Mouse (Mus musculus): ENCODE data around the gene Zhx3. TPM values are rescaled to one million over a fixed set of nuclear protein-coding genes. Genes with fewer than 3 reads are reported as not detected.

The Zhx3 gene
- polyA plus RNA-seq, 1 experiment from 2014 or later, result 14.5 TPM

DNA sequence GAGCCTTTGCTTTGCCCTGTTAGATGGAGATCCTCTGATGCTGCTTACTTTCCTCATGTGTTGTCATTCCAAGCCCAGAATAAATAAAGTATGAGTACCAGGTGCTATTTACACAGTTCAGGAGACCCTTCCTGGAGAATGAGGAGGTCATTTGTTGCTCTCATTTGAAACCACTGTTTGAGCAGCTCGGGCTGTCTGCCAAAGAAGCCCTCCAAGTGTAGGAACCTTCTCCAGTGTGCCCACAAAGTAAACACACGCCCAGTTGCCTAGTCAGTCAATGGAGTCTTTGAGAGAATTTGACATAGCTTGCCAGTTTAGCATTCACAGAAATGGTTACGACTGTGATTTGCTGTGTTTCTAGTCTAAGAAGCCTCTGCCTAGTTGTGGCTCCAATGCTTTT, 154.0 kb downstream of the Zhx3 start:
- Histone ChIP-seq H3K9ac (no peak overlapping the region), H3K9me3 (replicated peaks) (no peaks in the 10 kb centered on the region), H3K36me3 (peaks cover 93% of the 10 kb centered on the region), H3K27me3 (no peaks in the 10 kb centered on the region), H3K4me2 (no peak overlapping the region), H3K27ac (no peak overlapping the region), H3K4me3 (replicated peaks) (no peak overlapping the region), H3K4me1 (no peaks in the 10 kb centered on the region)
- ATAC-seq (replicated peaks; ENCODE audit: low FRiP score), result no peak
- WGBS, result 92% methylated on average over 3 of the region's 3 CpGs

- Histone ChIP-seq H3K4me2 (no peak overlapping the region), H3K4me1 (no peaks in the 10 kb centered on the region), H3K9me3 (replicated peaks) (no peaks in the 10 kb centered on the region), H3K36me3 (peaks cover 92% of the 10 kb centered on the region), H3K4me3 (replicated peaks) (no peak overlapping the region), H3K27ac (no peak overlapping the region), H3K9ac (no peak overlapping the region), H3K27me3 (no peaks in the 10 kb centered on the region)
- WGBS, result 75% methylated on average over 5 of the region's 5 CpGs
- ATAC-seq (replicated peaks; ENCODE audit: low FRiP score), result no peak
These were observed 155.5 kb downstream of the Zhx3 start for GRCm38 (mm10) chr2:160717269-160717668.

- no peak overlapping the region for H3K9ac ChIP-seq
- ATAC-seq (replicated peaks; ENCODE audit: low FRiP score), result no peak
- peaks cover 93% of the 10 kb centered on the region for H3K36me3 ChIP-seq
- H3K27ac ChIP-seq, result no peak overlapping the region
- WGBS, result 82% methylated on average over 4 of the region's 4 CpGs
- no peaks in the 10 kb centered on the region for H3K27me3 ChIP-seq
- no peaks in the 10 kb centered on the region for H3K4me1 ChIP-seq
- H3K4me3 ChIP-seq (replicated peaks), result no peak overlapping the region
- H3K4me2 ChIP-seq, result no peak overlapping the region
- no peaks in the 10 kb centered on the region for H3K9me3 ChIP-seq (replicated peaks)
These were observed 157.3 kb downstream of the Zhx3 start for GRCm38 (mm10) chr2:160715463-160716030.

GRCm38 (mm10) chr2:160707673-160708072, 165.1 kb downstream of the Zhx3 start:
- H3K27ac ChIP-seq, result no peak overlapping the region
- no peak overlapping the region for H3K9ac ChIP-seq
- WGBS, result 90% methylated on average over 3 of the region's 3 CpGs
- no peak overlapping the region for H3K4me2 ChIP-seq
- no peaks in the 10 kb centered on the region for H3K9me3 ChIP-seq (replicated peaks)
- no peak overlapping the region for H3K4me3 ChIP-seq (replicated peaks)
- ATAC-seq (replicated peaks; ENCODE audit: low FRiP score), result no peak
- H3K27me3 ChIP-seq, result no peaks in the 10 kb centered on the region
- peaks cover 88% of the 10 kb centered on the region for H3K36me3 ChIP-seq
- no peaks in the 10 kb centered on the region for H3K4me1 ChIP-seq

GRCm38 (mm10) chr2:160702824-160703223, 170.0 kb downstream of the Zhx3 start:
- Histone ChIP-seq H3K9ac (no peak overlapping the region), H3K9me3 (replicated peaks) (no peaks in the 10 kb centered on the region), H3K4me3 (replicated peaks) (no peak overlapping the region), H3K27me3 (no peaks in the 10 kb centered on the region), H3K4me2 (no peak overlapping the region), H3K27ac (no peak overlapping the region), H3K36me3 (peaks cover 86% of the 10 kb centered on the region), H3K4me1 (no peaks in the 10 kb centered on the region)
- ATAC-seq (replicated peaks; ENCODE audit: low FRiP score), result no peak

- Histone ChIP-seq H3K4me3 (replicated peaks) (no peak overlapping the region), H3K4me2 (no peak overlapping the region), H3K36me3 (peaks cover 83% of the 10 kb centered on the region), H3K9ac (no peak overlapping the region), H3K4me1 (no peaks in the 10 kb centered on the region), H3K27me3 (no peaks in the 10 kb centered on the region), H3K27ac (no peak overlapping the region), H3K9me3 (replicated peaks) (no peaks in the 10 kb centered on the region)
- 92% methylated on average over 3 of the region's 3 CpGs for WGBS
- no peak for ATAC-seq (replicated peaks; ENCODE audit: low FRiP score)
These were observed 171.2 kb downstream of the Zhx3 start for GRCm38 (mm10) chr2:160701603-160702002.

DNA sequence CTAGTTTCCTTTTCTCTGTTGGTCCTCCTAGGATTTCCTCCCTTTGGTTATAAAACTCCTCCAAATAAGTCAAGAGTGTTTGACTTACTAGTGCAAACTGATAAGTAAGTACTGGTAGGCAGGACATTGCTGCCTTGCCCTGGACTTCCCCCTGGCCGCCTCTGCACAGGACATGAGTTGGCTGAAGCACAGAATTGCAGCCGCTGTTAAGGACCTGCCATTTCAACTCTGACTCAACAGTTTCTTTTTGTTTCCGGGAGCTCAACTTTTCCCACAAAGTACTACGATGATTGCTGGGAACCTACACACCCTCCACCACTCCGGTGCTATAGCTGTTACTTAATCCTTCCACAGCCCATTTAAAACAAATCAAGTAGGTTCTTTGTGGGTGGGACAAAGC, 172.5 kb downstream of the Zhx3 start:
- no peaks in the 10 kb centered on the region for H3K27me3 ChIP-seq
- H3K4me1 ChIP-seq, result no peaks in the 10 kb centered on the region
- no peak overlapping the region for H3K27ac ChIP-seq
- H3K9me3 ChIP-seq (replicated peaks), result no peaks in the 10 kb centered on the region
- no peak overlapping the region for H3K4me3 ChIP-seq (replicated peaks)
- H3K4me2 ChIP-seq, result no peak overlapping the region
- WGBS, result 76% methylated on average over 5 of the region's 5 CpGs
- no peak for ATAC-seq (replicated peaks; ENCODE audit: low FRiP score)
- no peak overlapping the region for H3K9ac ChIP-seq
- peaks cover 78% of the 10 kb centered on the region for H3K36me3 ChIP-seq

Other genes starting within 250 kb of the Zhx3 start
- gene Top1, start 227.1 kb downstream of the Zhx3 start, polyA plus RNA-seq (2015; fragmentation: Nextera tagmentation; extraction: Ambion mirVana), result 92.2 and 95.1 TPM in 2 replicates
- 45.8 and 52.8 TPM in 2 replicates for gene Plcg1, start 141.7 kb downstream of the Zhx3 start, polyA plus RNA-seq (2015; fragmentation: Nextera tagmentation; extraction: Ambion mirVana)
- gene Lpin3, start 7.7 kb upstream of the Zhx3 start, polyA plus RNA-seq (2015; fragmentation: Nextera tagmentation; extraction: Ambion mirVana), result 3.0 and 3.8 TPM in 2 replicates
- gene Emilin3, start 39.3 kb upstream of the Zhx3 start, polyA plus RNA-seq (2015; fragmentation: Nextera tagmentation; extraction: Ambion mirVana), result 7.0 and 14.8 TPM in 2 replicates
- 31.2 and 32.9 TPM in 2 replicates for gene Chd6, start 236.1 kb upstream of the Zhx3 start, polyA plus RNA-seq (2015; fragmentation: Nextera tagmentation; extraction: Ambion mirVana)

All from kidney, embryonic 15.5 days (tissue).